Mouse (Mus musculus) v-Abl transformed pro-B cells (cell line): Measurements from ENCODE around the gene Pkp4.

Source experiments
- in situ Hi-C, 2 experiments: fragments of 400-800 bp; cut with MboI; formaldehyde crosslinking; loops; one replicate each; pipeline ENCODE4 v1.15.1; 2025; ENCODE audit not compliant: unreplicated experiment in 2 of 2

The Pkp4 gene

DNA sequence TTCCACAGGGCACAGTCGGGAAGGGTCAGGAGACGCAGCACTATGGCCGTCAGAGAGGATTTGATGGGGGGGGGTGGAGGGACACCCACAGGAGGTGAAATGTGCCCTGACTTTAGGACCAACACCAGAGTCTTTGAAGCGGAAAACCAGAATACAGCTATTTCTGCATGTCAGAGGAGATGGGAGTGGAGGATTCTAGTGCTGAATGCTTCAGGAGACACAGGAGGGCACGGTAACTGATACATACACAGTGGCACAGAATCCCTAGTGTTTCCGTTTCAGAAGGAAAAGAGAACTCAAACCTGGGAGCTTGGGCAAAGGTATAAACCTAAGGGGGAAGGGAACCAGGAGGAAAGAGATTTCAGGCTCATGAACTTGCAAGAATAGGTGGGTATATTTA lies 98.7 kb downstream of the Pkp4 start:
- in situ Hi-C loops, result no loop called here

DNA sequence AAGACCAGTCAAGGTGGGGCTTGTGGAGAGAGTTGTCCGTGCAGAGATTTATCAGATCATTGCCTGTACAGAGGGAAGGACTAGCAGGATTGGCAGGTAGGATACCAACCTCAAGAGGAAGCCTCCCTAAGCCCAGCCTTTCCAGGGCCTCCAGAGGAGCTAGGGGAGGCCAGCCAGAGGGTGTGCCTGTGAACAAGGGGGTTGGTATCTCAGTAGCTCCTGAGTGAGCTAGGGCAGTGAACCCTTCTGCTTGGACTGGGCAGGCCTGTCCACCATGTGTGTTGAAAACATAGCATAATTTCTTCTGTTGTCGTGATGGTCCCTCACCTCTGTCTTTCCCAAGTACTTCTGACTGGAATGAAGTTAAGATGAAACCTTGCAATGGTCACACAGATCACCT lies 100.6 kb downstream of the Pkp4 start:
- in situ Hi-C loops, result no loop called here

DNA sequence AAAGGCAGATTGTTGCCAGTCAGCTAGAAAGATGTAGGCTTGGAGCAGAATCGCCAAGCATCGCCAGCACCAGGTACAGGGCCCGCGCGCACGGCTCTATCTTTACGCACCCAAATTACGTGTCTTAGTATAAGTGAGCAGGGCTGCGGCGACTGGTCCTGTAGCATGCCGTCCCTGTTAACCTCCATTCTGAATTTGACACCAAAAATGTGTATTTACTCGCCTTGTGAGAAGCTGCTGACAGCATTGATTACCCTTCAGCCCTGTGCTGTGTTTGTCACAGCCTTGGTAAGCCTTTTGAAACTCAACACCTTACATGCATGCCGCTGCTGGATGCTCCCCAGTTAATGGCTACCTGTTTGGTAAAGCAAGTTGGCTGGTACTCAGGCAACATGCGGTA lies 105.8 kb downstream of the Pkp4 start:
- in situ Hi-C loops, result no loop called here

DNA sequence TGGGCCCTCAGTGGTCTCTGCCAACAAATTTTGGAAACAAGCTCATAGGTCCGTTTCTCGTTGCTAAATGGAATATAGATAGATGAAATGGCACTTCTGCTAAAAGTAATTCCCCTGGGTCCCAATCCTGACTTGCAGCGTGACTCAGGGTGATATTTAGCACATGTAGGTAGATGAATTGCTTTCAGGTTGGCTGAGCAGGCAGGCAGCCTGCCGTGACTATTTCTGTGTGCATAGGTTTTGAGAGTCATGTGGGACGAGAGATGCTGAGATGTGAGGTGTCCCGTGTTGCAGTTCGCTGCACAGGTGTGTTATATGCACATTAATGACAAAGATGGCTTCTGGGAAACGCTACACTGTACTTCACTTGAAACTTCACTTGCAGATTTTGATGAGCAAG lies 111.2 kb downstream of the Pkp4 start:
- in situ Hi-C loops, result no loop called here

DNA sequence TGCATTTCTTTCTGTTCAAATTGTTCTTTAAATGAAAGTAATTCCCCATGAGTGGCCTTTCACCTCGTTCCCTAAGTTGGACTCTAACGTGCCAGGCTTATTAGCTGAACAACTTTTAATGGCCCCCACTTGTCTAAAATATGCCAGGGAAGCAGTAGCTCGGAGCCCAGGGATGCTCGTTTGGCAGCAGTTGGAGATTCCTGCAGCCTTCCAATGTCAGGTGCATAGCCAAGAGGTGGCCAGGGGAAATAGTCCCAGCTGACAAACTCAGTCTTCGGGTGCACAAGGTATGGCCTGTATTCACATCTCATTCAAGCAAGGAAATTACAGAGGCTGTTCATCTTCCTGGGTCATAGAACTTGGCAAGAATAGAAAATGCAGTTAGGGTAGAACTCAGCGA lies 112.1 kb downstream of the Pkp4 start:
- in situ Hi-C loops, result no loop called here

DNA sequence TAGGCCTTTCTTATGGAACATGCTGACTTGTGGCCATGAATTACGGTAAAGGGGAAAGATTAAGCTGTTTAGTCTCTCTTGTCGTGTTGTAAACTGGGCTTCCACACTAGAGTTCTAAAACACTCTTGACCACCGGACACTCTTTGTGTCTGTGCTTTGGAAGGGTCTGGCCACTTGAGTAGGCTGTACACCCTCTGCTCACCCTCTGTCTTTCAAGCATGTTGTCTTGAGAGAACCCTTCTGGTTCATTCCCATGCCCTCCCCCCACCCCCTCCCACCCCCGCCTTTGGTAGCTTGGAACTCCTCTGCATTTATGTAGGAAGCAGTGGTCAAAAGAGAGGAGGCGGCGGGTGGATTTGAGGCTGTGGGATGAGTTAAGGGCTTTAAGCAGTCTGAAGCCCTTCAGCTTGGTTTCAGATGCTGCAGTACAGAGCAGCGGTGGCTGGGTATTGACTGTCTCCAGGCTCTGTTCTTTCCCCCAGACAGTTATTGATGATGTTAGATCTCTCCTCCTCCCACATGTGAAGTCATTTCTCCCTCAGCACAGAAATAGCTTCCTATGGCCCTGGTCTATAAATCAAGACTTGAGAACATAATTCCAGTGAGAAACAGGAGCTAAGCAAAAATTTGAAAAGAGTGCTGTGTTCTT lies 120.4 kb downstream of the Pkp4 start:
- in situ Hi-C loops, result no loop called here

DNA sequence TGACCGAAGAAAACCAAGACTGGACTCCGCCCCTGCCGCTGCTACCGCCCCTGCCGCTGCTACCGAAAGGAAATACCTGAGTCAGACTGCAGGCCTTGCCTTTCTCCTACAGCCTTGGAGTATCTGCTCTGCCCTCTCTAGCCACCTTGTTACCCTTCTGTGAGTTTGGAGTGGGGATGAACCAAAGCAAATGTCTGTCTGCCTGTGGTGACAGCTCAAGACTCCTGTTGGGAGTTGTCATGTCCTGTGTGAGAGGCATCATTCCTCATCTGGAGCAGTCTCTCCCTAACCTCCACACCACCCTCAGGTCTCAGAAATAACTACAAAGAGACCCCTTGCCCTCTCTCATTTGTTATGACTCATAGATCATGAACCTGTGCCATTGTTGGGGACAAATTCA lies 122.3 kb downstream of the Pkp4 start:
- in situ Hi-C loops, result no loop called here

DNA sequence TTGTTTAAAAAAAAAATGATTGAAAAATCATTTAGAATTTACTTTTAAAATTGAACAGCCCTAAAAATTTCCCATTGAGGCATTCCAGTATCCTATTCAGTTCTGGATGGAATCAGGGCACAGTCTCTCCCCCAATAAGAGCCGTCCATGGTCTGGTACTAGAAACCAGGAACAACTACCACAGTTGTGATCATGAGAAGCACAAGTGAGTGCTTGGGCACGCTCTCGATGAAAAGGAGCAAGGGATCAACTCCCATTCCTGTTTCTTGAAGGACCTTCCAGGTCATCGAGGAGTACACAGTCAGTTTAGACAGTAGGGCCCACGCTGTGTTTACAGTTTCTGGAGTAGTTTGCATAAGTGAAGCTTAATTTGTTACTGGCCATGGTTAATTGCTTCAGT lies 123.6 kb downstream of the Pkp4 start:
- in situ Hi-C loops, result no loop called here

DNA sequence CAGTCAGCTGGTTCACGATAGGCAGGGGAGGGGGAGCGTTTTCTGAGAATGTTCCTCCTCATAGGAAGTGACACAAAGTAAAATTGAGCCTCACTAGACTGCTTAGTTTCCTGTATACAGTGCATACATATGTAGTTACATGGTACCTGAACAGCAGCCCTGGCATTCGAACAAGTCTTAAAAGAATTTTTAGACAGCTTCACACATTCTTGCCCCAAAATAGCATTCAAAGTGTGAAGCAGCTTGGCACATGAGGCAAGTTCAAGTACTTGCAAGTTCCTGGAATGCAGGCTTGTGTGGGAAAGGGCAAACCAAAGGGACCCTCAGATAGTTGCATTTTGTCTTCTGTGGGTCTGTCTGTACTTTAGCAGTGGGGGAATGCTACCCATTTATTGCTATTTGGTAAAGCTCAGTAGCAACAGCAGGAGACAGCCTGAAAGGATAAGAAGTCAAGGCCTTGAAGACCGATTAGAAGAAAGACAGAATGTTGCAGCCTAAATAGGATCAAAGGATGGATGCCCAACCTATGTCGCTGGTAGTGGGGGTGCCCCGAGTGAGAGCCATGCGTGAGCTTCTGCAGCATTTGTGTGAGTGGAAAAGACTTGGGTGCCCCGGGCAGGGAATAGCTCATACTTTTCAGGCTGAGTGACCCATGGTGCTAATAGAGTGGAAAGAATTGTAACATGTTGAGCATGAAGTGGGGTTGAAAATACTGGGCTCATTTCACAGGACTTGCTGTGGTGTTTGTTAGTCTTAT lies 124.3 kb downstream of the Pkp4 start:
- in situ Hi-C loops, result no loop called here

DNA sequence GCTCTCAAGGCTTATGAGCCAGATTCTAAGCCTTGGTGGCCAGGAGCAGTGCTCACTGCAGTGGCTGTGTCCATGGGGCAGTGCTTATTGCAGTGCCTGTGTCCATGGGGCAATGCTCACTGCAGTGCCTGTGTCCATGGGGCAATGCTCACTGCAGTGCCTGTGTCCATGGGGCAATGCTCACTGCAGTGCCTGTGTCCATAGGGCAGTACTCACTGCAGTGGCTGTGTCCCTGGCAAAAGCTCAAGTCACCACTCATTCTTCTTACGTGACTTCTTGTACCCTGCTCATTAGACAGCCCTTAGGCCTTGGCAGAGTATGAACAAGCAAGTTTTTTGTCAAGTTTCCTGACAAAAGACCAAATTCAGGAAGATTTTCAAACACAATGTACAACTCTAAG lies 124.9 kb downstream of the Pkp4 start:
- in situ Hi-C loops, result no loop called here

DNA sequence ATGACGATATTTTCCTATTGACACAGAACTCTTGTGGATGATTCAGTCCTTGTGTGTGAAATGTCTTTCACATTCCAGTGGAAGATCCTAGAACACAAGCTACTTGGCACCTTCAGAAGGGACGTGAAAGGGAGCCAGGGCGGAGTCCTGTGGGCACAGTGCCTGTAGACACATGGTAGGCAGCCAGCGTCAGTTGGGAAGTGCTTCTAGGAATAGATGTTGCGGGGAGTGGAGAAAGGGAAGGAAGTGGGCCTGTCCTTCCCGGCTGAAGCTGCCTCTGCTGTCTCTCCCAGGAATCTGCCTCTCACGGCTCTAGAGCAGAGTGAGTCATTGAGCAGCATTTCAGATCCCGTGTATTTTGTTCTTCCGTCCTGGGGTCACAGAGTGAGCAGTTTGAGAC lies 125.6 kb downstream of the Pkp4 start:
- in situ Hi-C loops, result no loop called here

DNA sequence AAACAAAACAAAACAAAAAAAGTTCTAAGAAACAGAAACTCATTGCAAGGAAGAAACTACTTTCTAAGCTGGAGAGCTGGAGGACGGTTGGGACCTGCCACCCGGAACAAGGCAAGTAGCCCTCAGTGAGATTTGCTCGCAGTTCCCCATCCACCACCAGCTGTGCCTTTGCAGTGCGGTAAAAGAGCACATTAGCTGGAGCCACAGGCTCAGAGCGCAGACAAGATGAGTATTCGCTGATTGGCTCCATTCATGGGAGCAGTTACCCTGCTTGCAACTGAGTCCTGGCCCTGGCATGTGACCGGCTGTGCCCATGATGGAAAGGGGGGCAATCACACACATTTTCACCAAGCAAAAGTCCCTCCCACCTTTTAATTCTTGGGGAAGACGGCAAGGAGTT lies 127.0 kb downstream of the Pkp4 start:
- in situ Hi-C loops, result no loop called here

DNA sequence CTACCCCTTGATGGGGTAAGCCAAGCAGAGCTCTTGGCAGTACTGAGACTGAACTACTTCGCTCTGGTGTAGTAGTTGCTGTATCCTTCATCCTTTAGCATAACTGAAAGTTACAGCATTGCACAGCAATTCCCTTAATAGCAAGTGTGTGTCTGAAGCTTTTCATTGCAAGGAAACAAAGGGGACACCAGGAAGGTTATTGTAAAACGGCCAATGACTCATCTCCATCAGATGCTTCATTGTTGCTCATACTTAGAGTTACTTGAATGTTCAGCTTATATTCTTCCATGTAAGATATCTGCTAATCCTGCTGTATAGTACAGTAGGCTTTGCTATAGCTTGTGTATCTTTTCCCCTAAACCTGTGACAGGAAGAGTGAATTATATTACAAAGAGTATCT lies 128.8 kb downstream of the Pkp4 start:
- in situ Hi-C loops, result no loop called here

DNA sequence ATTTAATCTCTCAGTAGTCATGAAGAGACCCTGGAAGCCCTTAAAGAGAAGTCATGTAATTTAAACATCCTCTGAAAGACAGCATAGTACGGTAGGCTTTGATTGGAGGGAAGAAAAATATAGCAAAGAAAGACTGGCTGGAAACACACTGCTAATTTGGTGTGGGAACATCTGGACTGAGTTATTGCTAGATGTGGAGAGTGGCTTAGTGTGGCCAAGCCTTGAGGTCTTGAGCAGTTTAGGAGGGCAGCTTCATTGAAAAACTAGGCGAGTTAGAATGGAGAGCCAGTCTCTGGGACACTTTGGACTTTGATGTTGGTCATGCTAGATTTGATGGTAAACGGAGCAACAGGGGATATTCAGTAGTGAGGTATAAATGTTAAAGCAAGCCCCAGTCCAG lies 129.7 kb downstream of the Pkp4 start:
- in situ Hi-C loops, result no loop called here

DNA sequence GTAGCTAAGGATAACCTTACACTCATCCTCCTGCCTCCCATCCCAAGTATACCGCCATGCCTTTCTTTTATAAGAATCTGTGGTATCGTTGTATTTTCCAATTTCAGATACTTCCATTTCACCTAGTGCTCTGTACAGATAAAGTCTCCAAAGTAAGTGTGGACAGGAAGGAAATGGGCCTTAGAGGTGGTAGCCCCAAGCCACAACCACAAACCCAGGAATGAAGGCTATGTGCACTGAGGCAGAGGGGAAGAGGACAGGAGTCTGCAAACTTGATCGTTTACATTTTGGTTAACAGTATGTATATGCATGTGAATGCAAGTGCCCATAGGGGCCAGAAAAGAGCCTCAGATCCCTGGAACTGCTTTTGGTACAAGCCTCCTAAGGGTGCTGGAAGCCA lies 139.2 kb downstream of the Pkp4 start:
- in situ Hi-C loops, result no loop called here

DNA sequence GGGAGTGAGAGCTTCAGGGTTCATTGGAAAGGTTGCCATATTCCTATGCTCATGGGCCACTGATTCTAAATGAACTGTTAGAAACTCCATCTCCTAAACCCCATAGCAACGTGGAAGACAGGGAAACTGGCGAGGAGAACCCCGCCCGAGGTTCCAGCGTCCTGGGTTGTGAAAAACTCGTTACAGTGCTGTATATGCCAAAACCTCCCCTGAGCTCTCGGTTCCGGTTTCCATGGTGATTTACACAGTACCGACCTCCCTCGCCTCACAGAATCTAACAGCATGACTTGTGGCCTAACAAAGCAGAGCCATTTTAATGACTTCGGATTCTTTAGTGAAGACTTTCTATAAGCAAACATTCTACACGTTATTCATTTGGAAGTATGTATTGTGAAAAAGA lies 141.0 kb downstream of the Pkp4 start:
- in situ Hi-C loops, result no loop called here

DNA sequence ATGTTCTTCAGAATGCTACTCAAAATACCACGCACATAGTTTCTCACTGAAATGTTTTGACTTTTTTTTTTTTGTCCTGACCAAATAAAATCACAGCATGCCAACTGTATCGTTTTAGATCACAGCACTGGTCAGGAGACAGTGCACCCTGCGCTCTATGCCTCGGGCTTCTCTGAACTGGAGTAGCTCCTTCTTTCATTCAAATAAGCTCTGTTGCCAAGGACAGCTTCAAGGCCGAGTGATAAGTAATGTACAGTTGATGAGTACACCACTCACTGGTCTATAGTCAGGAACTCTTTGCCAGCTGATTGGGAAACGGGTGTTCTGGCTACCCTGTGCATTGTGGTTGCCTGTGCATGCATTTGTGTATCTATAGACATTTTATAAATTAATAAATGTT lies 141.8 kb downstream of the Pkp4 start:
- in situ Hi-C loops, result no loop called here

DNA sequence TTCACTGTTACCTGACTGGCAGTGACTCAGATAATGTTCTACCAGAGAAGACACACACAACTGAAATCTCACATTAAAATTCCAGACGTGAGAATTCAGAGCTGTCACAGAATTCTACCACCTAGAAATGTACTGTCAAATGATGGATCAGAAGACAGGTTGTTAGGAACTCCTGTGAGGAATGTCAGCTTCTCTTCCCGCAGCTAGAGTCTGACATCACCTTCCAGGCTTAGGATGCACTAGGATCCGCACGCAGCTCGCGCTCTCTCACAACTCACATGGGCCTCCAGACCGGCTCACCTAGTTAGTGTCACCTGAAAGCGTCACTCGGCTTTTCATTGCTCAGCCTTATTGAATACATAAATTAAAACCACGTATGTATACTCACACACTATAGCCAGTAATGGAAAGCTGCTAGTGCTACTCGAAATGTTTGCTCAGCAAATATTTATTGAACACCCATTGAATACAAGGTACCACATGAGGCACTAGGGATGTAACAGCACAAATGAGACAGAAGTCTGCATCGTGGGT lies 142.9 kb downstream of the Pkp4 start:
- in situ Hi-C loops, result no loop called here

DNA sequence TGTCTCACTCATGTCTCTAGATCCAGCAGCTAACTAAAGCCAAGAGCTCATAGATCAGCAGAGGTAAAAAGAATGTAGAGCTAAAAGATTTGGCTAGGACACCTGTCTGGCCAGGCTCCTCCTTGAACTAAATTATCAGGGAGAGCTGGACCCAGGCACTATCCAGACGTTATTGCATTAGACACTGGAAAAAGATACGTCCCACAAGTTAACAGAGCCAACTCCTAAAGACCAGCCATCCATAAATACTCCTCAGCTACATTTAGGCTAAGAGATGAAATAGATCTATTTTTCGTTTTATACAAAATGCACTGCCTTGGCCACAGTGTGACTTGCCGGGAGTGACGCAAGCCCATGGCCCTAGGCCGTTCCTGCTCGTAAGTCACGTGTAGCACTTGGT lies 146.7 kb downstream of the Pkp4 start:
- in situ Hi-C loops, result no loop called here

DNA sequence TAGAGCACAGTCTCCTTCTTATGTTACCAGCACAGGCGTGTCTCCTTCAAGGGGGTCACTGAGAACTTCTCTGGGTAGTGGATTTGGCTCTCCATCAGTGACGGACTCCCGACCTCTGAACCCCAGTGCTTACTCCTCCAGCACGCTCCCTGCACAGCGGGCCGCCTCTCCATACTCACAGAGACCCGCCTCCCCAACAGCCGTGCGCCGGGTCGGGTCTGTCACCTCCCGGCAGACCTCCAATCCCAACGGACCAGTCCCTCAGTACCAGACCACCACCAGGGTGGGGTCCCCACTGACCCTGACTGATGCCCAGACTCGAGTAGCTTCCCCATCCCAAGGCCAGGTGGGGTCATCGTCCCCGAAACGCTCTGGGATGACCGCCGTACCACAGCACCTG lies 147.4 kb downstream of the Pkp4 start:
- in situ Hi-C loops, result no loop called here

DNA sequence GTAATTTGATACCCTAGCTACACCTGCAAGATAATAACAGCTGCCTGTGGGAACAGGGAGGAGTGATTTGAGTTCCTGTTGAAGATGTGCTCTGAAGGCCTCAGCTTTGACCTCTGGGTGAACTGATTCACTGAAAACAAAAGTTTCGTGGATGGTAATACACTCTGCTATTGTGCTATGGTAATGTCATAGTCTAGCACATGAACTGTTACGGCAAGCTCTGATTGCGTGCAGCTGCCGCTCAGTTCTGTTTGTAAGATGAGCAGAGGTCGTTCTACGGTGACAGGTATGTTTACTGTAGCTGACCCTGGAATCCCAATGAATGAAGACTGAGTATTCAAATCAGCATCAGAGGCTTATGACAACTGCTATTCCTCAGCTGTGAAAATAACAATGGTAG lies 152.6 kb downstream of the Pkp4 start:
- in situ Hi-C loops, result no loop called here

DNA sequence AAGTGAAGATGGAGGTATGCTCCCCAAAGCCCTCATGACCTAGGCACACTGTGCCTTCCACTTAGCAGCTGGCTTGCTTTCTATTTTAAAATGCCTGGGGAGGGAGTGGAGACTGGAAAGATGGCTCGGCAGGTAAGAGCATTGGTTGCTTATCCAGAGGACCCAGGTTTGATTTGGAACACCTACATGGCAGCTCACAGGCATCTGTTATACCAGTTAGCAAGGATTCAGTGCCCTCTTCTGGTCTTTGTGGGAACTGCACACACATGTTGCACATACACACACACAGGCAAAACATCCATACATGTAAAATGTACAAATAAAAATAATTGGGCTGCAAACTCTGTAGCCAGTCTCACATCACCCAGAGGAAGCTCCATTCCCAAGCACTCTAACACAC lies 158.0 kb downstream of the Pkp4 start:
- in situ Hi-C loops, result no loop called here
